Mouse (Mus musculus): Measurements from ENCODE around the gene Plekhf1. TPM values are rescaled to one million over a fixed set of nuclear protein-coding genes. Genes with fewer than 3 reads are reported as not detected.

Plekhf1 gene
- polyA plus RNA-seq, 1 experiment from 2014 or later: 18.4 TPM

GRCm38 (mm10) chr7:38182962-38183687, 44.7 kb downstream of the Plekhf1 start, which contains the start of gene 1600014C10Rik:
Gene 1600014C10Rik (plus strand): TSS chr7:38183217.
- CTCF ChIA-PET: interaction anchor here (0.8 to 4.3 kb wide), 21 partner anchors 8 to 88 kb away, joined by 3 to 76 read pairs (median 5); partner anchors contain the start of gene Pop4
- in situ Hi-C loops (cut with MboI; ENCODE audit: low pct_unique_long_range_greater_than_20kb): no loop called here
- ATAC-seq (peak; percentile 65), DNase-seq (ENCODE audit: low read depth, low spot score) (no peak)
- TF ChIP-seq CTCF (IDR thresholded peaks at IDR 0.05): no peak
- H3K27me3 ChIP-seq: no peaks in the 10 kb centered on the region
- POLR2A ChIA-PET: interaction anchor here (1.1 to 1.7 kb wide), 3 partner anchors 18 to 88 kb away, joined by 3 to 7 read pairs (median 4); partner anchors contain the start of gene Pop4

- ChIA-PET POLR2A (interaction anchor here (1.1 to 1.7 kb wide), 3 partner anchors 18 to 88 kb away, joined by 3 to 7 read pairs (median 4); partner anchors contain the start of gene Pop4), CTCF (interaction anchor here (0.7 to 4.3 kb wide), 20 partner anchors 8 to 89 kb away, joined by 3 to 76 read pairs (median 6); partner anchors contain the start of gene Pop4)
- peak; percentile 97 for TF ChIP-seq CTCF (IDR thresholded peaks at IDR 0.05)
- no peaks in the 10 kb centered on the region for H3K27me3 ChIP-seq
- in situ Hi-C loops (cut with MboI; ENCODE audit: low pct_unique_long_range_greater_than_20kb): no loop called here
- ATAC-seq: peak; percentile 70
- DNase-seq (ENCODE audit: low read depth, low spot score): no peak
These were observed 45.2 kb downstream of the Plekhf1 start for GRCm38 (mm10) chr7:38182596-38182961.

- no peak for ATAC-seq
- CTCF ChIA-PET: interaction anchor here (1.0 to 4.3 kb wide), 11 partner anchors 10 to 90 kb away, joined by 3 to 76 read pairs (median 8); partner anchors contain the start of gene Pop4
- no peak for TF ChIP-seq CTCF (IDR thresholded peaks at IDR 0.05)
- POLR2A ChIA-PET: no interaction called here
- H3K27me3 ChIP-seq: peaks cover 3% of the 10 kb centered on the region
- no peak for DNase-seq (ENCODE audit: low read depth, low spot score)
- in situ Hi-C loops (cut with MboI; ENCODE audit: low pct_unique_long_range_greater_than_20kb): no loop called here
These were observed 46.5 kb downstream of the Plekhf1 start for GRCm38 (mm10) chr7:38181366-38181765.

DNA sequence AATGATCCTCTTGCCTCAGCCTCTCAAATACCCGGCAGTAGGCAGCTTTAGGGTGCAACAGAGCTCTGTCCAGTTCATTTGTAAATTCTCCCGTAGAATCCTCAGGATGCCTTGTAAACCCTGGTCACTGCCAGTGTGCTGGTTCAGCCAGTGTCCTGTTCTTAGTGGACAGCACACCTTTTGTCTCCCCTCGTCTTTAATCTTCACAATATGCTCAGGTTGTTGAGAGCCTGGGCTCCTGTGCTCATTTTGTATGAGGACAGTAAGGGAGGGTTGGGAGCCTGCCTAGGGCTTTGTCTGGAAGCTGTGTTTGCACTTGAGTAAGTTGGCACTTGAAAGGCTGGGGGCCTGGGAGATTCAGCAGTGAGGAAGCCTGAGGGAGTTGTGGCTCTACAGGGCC, 47.9 kb downstream of the Plekhf1 start:
- DNase-seq (ENCODE audit: low read depth, low spot score) (no peak), ATAC-seq (no peak)
- CTCF ChIA-PET: interaction anchor here (0.8 kb wide), 1 partner anchor 43 kb away, joined by 3 read pairs; no protein-coding TSS in a partner anchor
- POLR2A ChIA-PET: no interaction called here
- peaks cover 3% of the 10 kb centered on the region for H3K27me3 ChIP-seq
- no peak for TF ChIP-seq CTCF (IDR thresholded peaks at IDR 0.05)
- in situ Hi-C loops (cut with MboI; ENCODE audit: low pct_unique_long_range_greater_than_20kb): no loop called here

DNA sequence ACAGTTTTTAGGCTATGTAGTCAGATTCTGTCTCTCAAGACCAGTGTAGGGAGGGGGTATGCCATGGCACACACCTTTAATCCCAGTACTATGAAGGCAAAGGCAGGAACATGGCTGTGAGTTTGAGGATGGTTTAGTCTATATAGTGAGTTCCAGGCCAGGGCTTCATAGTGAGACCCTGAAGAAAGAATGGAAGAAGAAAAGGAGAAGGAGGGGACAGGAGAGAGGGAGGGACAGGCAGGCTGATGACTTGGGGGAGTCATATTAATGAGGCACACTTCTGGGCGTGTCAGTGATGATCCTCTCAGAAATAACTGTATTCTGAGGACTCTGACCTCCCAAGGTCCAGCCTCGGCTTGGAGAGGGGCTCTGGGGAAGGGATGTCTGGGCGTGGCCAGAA, 51.8 kb downstream of the Plekhf1 start:
- TF ChIP-seq CTCF (IDR thresholded peaks at IDR 0.05): no peak
- POLR2A ChIA-PET: no interaction called here
- DNase-seq (ENCODE audit: low read depth, low spot score) (no peak), ATAC-seq (no peak)
- peaks cover 11% of the 10 kb centered on the region for H3K27me3 ChIP-seq
- in situ Hi-C loops (cut with MboI; ENCODE audit: low pct_unique_long_range_greater_than_20kb): no loop called here
- CTCF ChIA-PET: interaction anchor here (0.8 to 2.4 kb wide), 4 partner anchors 10 to 74 kb away, joined by 3 to 8 read pairs (median 3); no protein-coding TSS in a partner anchor

DNA sequence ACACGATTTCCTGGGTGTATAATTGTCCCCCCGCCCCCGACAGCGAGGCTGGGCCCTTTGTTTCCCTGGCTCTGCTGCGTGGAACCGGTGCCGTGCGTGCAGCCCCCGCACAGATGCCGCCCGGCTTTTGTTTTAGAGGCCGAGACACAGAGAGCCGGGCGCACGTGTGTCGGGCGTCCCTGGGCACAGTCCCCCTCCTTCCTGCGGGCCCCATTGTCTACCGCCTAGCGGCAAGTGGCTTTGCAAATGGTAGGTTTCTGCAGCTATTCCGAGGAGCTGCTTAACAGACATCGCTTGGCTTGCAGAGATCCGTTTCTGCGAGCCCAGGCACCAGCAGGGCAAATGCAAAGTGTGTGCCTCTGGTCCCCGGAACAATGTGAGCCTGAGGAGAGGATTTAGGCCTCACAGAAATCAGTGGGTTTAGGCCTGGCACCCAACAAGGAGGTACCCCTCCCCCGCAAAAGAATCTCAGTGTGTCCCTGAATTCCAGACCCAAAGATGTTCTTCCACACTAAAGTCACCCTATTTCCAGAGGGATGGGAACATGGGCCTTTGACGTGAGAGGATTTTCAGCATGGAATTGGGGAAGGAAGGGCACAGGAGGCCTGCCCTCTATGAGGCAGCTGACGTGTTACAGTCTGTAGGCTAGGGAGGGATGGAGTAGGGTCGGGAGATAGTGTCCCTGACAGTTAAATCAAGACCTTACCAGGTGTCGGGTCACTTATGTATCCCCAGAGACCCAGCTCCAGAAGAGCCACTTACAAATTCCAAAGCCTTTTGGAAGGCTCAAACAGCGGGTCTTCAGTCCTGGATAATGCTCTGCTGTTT, 53.3 kb downstream of the Plekhf1 start:
- ChIA-PET POLR2A (no interaction called here), CTCF (interaction anchor here (0.7 to 1.1 kb wide), 2 partner anchors 8 to 91 kb away, joined by 3 to 6 read pairs; partner anchors contain the start of gene 1600014C10Rik)
- no peak for TF ChIP-seq CTCF (IDR thresholded peaks at IDR 0.05)
- peaks cover 18% of the 10 kb centered on the region for H3K27me3 ChIP-seq
- in situ Hi-C loops (cut with MboI; ENCODE audit: low pct_unique_long_range_greater_than_20kb): no loop called here
- DNase-seq (ENCODE audit: low read depth, low spot score) (no peak), ATAC-seq (no peak)

DNA sequence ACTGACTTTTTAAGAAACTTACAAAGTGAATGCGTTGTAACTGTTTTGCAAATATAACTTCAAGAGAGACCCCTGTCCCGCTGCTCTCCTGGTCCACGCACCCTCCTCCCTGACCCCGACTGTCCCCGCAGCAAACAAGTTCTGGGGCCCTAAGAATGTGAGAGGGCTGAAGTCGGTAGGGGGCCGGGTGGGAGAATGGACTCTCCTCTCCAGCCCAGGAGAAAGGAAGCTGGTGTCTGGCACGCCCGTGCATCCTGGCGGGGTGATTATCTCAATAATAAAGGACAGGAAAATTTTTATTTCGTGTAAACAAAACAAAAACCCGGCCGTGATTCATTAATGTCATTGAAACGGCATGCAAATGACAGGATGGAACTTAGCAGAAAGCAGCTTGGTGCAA, 53.9 kb downstream of the Plekhf1 start:
- in situ Hi-C loops (cut with MboI; ENCODE audit: low pct_unique_long_range_greater_than_20kb): no loop called here
- ATAC-seq (no peak), DNase-seq (ENCODE audit: low read depth, low spot score) (no peak)
- H3K27me3 ChIP-seq: peaks cover 18% of the 10 kb centered on the region
- ChIA-PET POLR2A (no interaction called here), CTCF (interaction anchor here (1.1 kb wide), 1 partner anchor 9 kb away, joined by 6 read pairs; the partner anchor contains the start of gene 1600014C10Rik)
- no peak for TF ChIP-seq CTCF (IDR thresholded peaks at IDR 0.05)

DNA sequence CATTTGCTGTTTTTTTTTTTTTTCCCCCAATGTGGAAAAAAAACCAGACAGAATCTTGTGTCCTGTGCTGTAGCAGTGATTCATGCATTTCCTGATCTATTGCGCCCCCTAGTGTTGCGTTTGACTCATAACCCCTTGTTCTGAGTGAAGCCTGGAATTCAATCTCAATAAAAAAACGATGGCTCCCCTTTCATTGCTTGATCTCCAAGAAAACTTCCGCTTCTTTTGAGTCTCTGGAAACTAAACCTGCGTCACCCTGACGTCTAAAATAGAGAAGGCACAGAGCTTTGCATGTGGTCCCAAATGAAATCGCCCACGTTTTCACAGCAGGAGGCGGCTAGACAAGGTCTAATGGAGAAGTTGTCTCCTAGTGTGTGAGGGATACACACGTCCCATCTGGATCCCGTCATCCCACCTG, 60.1 kb downstream of the Plekhf1 start:
- CTCF ChIA-PET: interaction anchor here (1.6 to 1.7 kb wide), 2 partner anchors 10 to 14 kb away, joined by 4 to 8 read pairs; partner anchors contain the start of gene 1600014C10Rik
- peaks cover 8% of the 10 kb centered on the region for H3K27me3 ChIP-seq
- in situ Hi-C loops (cut with MboI; ENCODE audit: low pct_unique_long_range_greater_than_20kb): no loop called here
- peak; percentile 70 for TF ChIP-seq CTCF (IDR thresholded peaks at IDR 0.05)
- DNase-seq (ENCODE audit: low read depth, low spot score): no peak
- no peak for ATAC-seq
- POLR2A ChIA-PET: no interaction called here

Other genes with a start within 250 kb of the Plekhf1 start
- gene Uri1, start 204.5 kb downstream of the Plekhf1 start, polyA plus RNA-seq (2021): 46.6 TPM
- 17.9 TPM for gene Ccne1, start 120.5 kb downstream of the Plekhf1 start, polyA plus RNA-seq (2021)
- 25.0 TPM for gene 1600014C10Rik, start 44.8 kb downstream of the Plekhf1 start, polyA plus RNA-seq (2021)
- 38.8 TPM for gene Pop4, start 43.4 kb upstream of the Plekhf1 start, polyA plus RNA-seq (2021)